Mouse (Mus musculus) embryonic fibroblast, embryonic 13.5 days (primary cell): ENCODE data around the gene Tmem30c. TPM values are rescaled to one million over a fixed set of nuclear protein-coding genes. Genes with fewer than 3 reads are reported as not detected.
A peak's percentile ranks its signal among the peaks of the same experiment; 100 is the strongest.

ENCODE experiments used
- H3K27ac ChIP-seq: 2 replicates; pipeline ENCODE4 v1.5.1; 2012; ENCODE audit warnings: low read length, control low read depth, inconsistent platforms; ENCODE audit not compliant: insufficient read depth
- H3K4me1 ChIP-seq: 2 replicates; pipeline ENCODE4 v1.6.1; 2011; ENCODE audit warnings: low read length; ENCODE audit not compliant: control insufficient read depth, insufficient read depth
- H3K4me3 ChIP-seq: 2 replicates; pipeline ENCODE4 v1.5.1; 2011; ENCODE audit warnings: mild to moderate bottlenecking, control low read depth, low read length; ENCODE audit not compliant: insufficient read depth
- CTCF ChIP-seq: IDR thresholded peaks from 2 replicates; pipeline ENCODE4 v1.5.1; 2011; ENCODE audit warnings: mild to moderate bottlenecking, control low read depth, low read length, moderate library complexity, borderline replicate concordance; ENCODE audit not compliant: insufficient read depth
- POLR2A ChIP-seq: IDR thresholded peaks from 2 replicates; pipeline ENCODE4 v1.6.1; 2011; ENCODE audit warnings: low read depth, mild to moderate bottlenecking, control low read depth, low read length, moderate library complexity
- polyA plus RNA-seq: library from polyadenylated mRNA; stranded (reverse); fragments of >200 nt; gene quantifications from 2 replicates; pipeline ENCODE4 v1.2.4, GENCODE M21; 2011; ENCODE audit warnings: low read depth; ENCODE audit not compliant: missing spikeins, insufficient read length

Gene Tmem30c
- polyA plus RNA-seq = 0.13 and 0.19 TPM in 2 replicates

- H3K4me3 ChIP-seq = no peak within 1 kb of the TSS
- H3K27ac ChIP-seq = no peak within 1 kb of the TSS
- TF ChIP-seq CTCF (no peak), POLR2A (no peak)
- no peaks in the 10 kb centered on the region for H3K4me1 ChIP-seq
Measured at GRCm38 (mm10) chr16:57292765-57293164, at the start of gene Tmem30c. Tmem30c (minus strand) TSS chr16:57292865.

- H3K4me1 ChIP-seq = peaks cover 4% of the 10 kb centered on the region
Measured at GRCm38 (mm10) chr16:57340613-57340898, 47.9 kb upstream of the Tmem30c start.

GRCm38 (mm10) chr16:57339765-57340612 is 47.3 kb upstream of the Tmem30c start:
- TF ChIP-seq POLR2A (no peak), CTCF (no peak)
- Histone ChIP-seq H3K4me1 (peaks cover 4% of the 10 kb centered on the region), H3K27ac (no peak overlapping the region), H3K4me3 (no peak overlapping the region)

More at GRCm38 (mm10) chr16:57340613-57340898, 47.9 kb upstream of the Tmem30c start:
- H3K27ac ChIP-seq = no peak overlapping the region
- TF ChIP-seq CTCF = no peak
- TF ChIP-seq POLR2A = no peak
- H3K4me3 ChIP-seq = no peak overlapping the region

- Histone ChIP-seq H3K27ac (no peak overlapping the region), H3K4me1 (peaks cover 4% of the 10 kb centered on the region), H3K4me3 (no peak overlapping the region)
- TF ChIP-seq POLR2A (no peak), CTCF (no peak)
Measured at GRCm38 (mm10) chr16:57336770-57337423, 44.2 kb upstream of the Tmem30c start.

GRCm38 (mm10) chr16:57332301-57332700 is 39.6 kb upstream of the Tmem30c start:
- Histone ChIP-seq H3K4me1 (peaks cover 2% of the 10 kb centered on the region; the same call in 1 of the 2 replicates), H3K27ac (no peak overlapping the region), H3K4me3 (no peak overlapping the region)
- no peak for TF ChIP-seq CTCF
- no peak for TF ChIP-seq POLR2A

GRCm38 (mm10) chr16:57330111-57330510 is 37.4 kb upstream of the Tmem30c start:
- no peak overlapping the region for H3K27ac ChIP-seq
- H3K4me1 ChIP-seq = peaks cover 2% of the 10 kb centered on the region; the same call in 1 of the 2 replicates
- no peak overlapping the region for H3K4me3 ChIP-seq
- TF ChIP-seq CTCF (no peak), POLR2A (no peak)

- Histone ChIP-seq H3K27ac (peak overlapping the region; percentile 69), H3K4me3 (no peak overlapping the region), H3K4me1 (peaks cover 2% of the 10 kb centered on the region; the same call in 1 of the 2 replicates)
- TF ChIP-seq CTCF = no peak
- no peak for TF ChIP-seq POLR2A
Measured at GRCm38 (mm10) chr16:57329028-57329427, 36.4 kb upstream of the Tmem30c start.

GRCm38 (mm10) chr16:57326996-57327395 is 34.3 kb upstream of the Tmem30c start:
- TF ChIP-seq CTCF (no peak), POLR2A (no peak)
- H3K27ac ChIP-seq = no peak overlapping the region
- H3K4me3 ChIP-seq = no peak overlapping the region
- H3K4me1 ChIP-seq = peaks cover 2% of the 10 kb centered on the region; the same call in 1 of the 2 replicates

- Histone ChIP-seq H3K4me3 (no peak overlapping the region), H3K27ac (no peak overlapping the region), H3K4me1 (peaks cover 1% of the 10 kb centered on the region; the same call in 1 of the 2 replicates)
- no peak for TF ChIP-seq POLR2A
- no peak for TF ChIP-seq CTCF
Measured at GRCm38 (mm10) chr16:57319284-57320124, 26.8 kb upstream of the Tmem30c start.
